Mouse (Mus musculus) common myeloid progenitor, adult 5-6 weeks (primary cell): ENCODE results near the gene Tpsab1. TPM values are rescaled to one million over a fixed set of nuclear protein-coding genes. Genes with fewer than 3 reads are reported as not detected.

Source experiments
- total RNA-seq: library from RNA; stranded (forward); fragments of 200-1000, 187-1606 nt; gene quantifications from 2 replicates; pipeline ENCODE4 v1.2.3, GENCODE M21; 2017

Gene Tpsab1
- total RNA-seq, 1 experiment from 2014 or later = not detected

Other genes starting within 250 kb of the Tpsab1 start
- gene Telo2, start 229.6 kb downstream of the Tpsab1 start, total RNA-seq = 23.7 and 44.4 TPM in 2 replicates
- gene Ptx4, start 224.8 kb downstream of the Tpsab1 start, total RNA-seq = not detected in 2 replicates
- gene Clcn7, start 212.2 kb downstream of the Tpsab1 start, total RNA-seq = 4.1 and 7.3 TPM in 2 replicates
- gene Ccdc154, start 183.1 kb downstream of the Tpsab1 start, total RNA-seq = 0.09 TPM in 1 of 2 replicates, not detected in the other
- not detected in 2 replicates for gene Gm38655, start 170.1 kb downstream of the Tpsab1 start, total RNA-seq
- 10.9 and 11.6 TPM in 2 replicates for gene BC003965, start 161.0 kb downstream of the Tpsab1 start, total RNA-seq
- 6.9 and 15.5 TPM in 2 replicates for gene Unkl, start 157.2 kb downstream of the Tpsab1 start, total RNA-seq
- gene Gnptg, start 105.4 kb downstream of the Tpsab1 start, total RNA-seq = 13.6 and 14.3 TPM in 2 replicates
- 30.2 and 34.1 TPM in 2 replicates for gene Tsr3, start 105.4 kb downstream of the Tpsab1 start, total RNA-seq
- 0.59 and 2.6 TPM in 2 replicates for gene Baiap3, start 89.2 kb downstream of the Tpsab1 start, total RNA-seq
- gene Ube2i, start 70.9 kb downstream of the Tpsab1 start, total RNA-seq = 313 and 322 TPM in 2 replicates
- 1.2 and 1.5 TPM in 2 replicates for gene Prss34, start 47.2 kb downstream of the Tpsab1 start, total RNA-seq
- not detected in 2 replicates for gene Prss28, start 36.9 kb downstream of the Tpsab1 start, total RNA-seq
- not detected in 2 replicates for gene Prss29, start 26.9 kb downstream of the Tpsab1 start, total RNA-seq
- gene Tpsb2, start 20.7 kb upstream of the Tpsab1 start, total RNA-seq = not detected in 2 replicates
- not detected in 2 replicates for gene Tpsg1, start 23.7 kb upstream of the Tpsab1 start, total RNA-seq
- 0.05 TPM in 1 of 2 replicates, not detected in the other for gene Cacna1h, start 88.2 kb upstream of the Tpsab1 start, total RNA-seq
- not detected in 2 replicates for gene Tekt4, start 109.1 kb upstream of the Tpsab1 start, total RNA-seq
- not detected in 2 replicates for gene Sstr5, start 151.7 kb upstream of the Tpsab1 start, total RNA-seq
- 0.23 TPM in 1 of 2 replicates, not detected in the other for gene Sox8, start 225.1 kb upstream of the Tpsab1 start, total RNA-seq
- 9.0 and 11.7 TPM in 2 replicates for gene Lmf1, start 233.5 kb upstream of the Tpsab1 start, total RNA-seq